ENCODE assay signal across 8 mouse cellular contexts in the genomic region with DNA sequence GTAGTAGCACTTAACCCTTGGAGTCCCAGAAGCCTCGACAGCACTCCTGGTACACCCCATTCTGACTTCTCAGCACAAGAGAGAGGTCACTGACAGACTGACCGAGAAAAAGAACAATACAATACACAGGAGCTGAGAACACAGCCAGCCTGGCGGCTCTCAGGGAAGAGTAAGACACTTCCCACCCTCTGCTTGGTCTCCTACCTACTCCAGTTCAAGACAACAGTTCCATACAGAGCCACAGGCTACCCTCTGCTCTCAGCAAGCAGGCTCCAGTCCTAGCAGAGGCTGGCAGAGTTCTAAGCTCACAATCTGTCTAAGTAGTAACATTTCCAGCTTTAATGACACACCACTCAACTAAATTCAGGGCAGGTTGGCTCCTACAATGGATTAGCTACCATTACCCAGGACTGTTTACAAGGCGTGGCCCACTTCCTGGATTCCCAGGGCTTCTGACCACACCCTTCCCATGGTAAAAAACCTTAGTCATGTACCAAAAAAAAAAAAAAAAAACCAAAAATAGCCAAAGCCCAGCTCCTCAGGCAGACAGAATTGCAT. TPM values are rescaled to one million over a fixed set of nuclear protein-coding genes. Genes with fewer than 3 reads are reported as not detected.
DNase-seq lines count a peak whose midpoint lies in the region; ATAC-seq and TF ChIP-seq lines count a peak whose summit lies in the region.

No protein-coding gene starts in this region.

- H3K27ac ChIP-seq in limb, embryonic 10.5 days: peak overlapping the region; percentile 15; the same call in 1 of the 2 replicates
- H3K27ac ChIP-seq in stomach, postnatal 0 days (replicated peaks): peak overlapping the region; percentile 100

- peak overlapping the region; percentile 90 for H3K9ac ChIP-seq in stomach, postnatal 0 days (ENCODE audit: low read length)

- no peaks in the 10 kb centered on the region for H3K9me3 ChIP-seq in limb, embryonic 10.5 days (replicated peaks)
- no peaks in the 10 kb centered on the region for H3K9me3 ChIP-seq in stomach, postnatal 0 days (ENCODE audit: control insufficient read depth, low read length)

- TF ChIP-seq EP300 in stomach, postnatal 0 days (optimal IDR thresholded peaks at IDR 0.05): no peak

- no peak for TF ChIP-seq CTCF in stomach, postnatal 0 days (IDR thresholded peaks at IDR 0.05; ENCODE audit: low read depth)

- H3K36me3 ChIP-seq in limb, embryonic 10.5 days: no peaks in the 10 kb centered on the region
- H3K36me3 ChIP-seq in stomach, postnatal 0 days (ENCODE audit: control insufficient read depth, insufficient read depth, low read length): no peaks in the 10 kb centered on the region

- DNase-seq in adrenal gland, adult 2 months: peak; percentile 64
- DNase-seq in adrenal gland, postnatal 4 days (ENCODE audit: low spot score in 2 of 2): no peak
- DNase-seq in 3T3-L1 (ENCODE audit: low read depth, low spot score): peak; percentile 90
- DNase-seq in c-Kit-positive CD71-positive TER-119-negative erythroid progenitor cells, embryonic 14.5 days (ENCODE audit: low read depth): peak; percentile 21
- DNase-seq in limb, embryonic 10.5 days (ENCODE audit: low spot score): no peak
- DNase-seq in stomach, postnatal 0 days (ENCODE audit: low spot score): peak; percentile 59
- no peak for DNase-seq in embryo, embryonic 11 days

- H3K4me1 ChIP-seq in limb, embryonic 10.5 days: peaks cover 50% of the 10 kb centered on the region
- no peaks in the 10 kb centered on the region; the same call in 1 of the 2 replicates for H3K4me1 ChIP-seq in stomach, postnatal 0 days (replicated peaks; ENCODE audit: control insufficient read depth, insufficient read depth)

- peak overlapping the region; percentile 79 for H3K4me2 ChIP-seq in stomach, postnatal 0 days (replicated peaks; ENCODE audit: low read depth)

- ATAC-seq in stomach, postnatal 0 days (ENCODE audit: low FRiP score, low TSS enrichment): peak; percentile 2
- no peak for ATAC-seq in frontal cortex, adult (ENCODE audit: low TSS enrichment)

- no peak overlapping the region for H3K4me3 ChIP-seq in limb, embryonic 10.5 days
- peak overlapping the region; percentile 54 for H3K4me3 ChIP-seq in stomach, postnatal 0 days (ENCODE audit: low read depth, low read length)

- 70% methylated on average over 4 of the region's 4 CpGs for WGBS in limb, embryonic 10.5 days
- WGBS in stomach, postnatal 0 days: 46% methylated on average over 4 of the region's 4 CpGs

- no peaks in the 10 kb centered on the region for H3K27me3 ChIP-seq in limb, embryonic 10.5 days (ENCODE audit: low read depth, poor library complexity, severe bottlenecking)
- H3K27me3 ChIP-seq in stomach, postnatal 0 days (ENCODE audit: control insufficient read depth, insufficient read depth, low read length): no peaks in the 10 kb centered on the region

RNA-seq across cellular contexts. Expression of a gene that starts 33.6 kb away (rescaled TPM):
- 10 to 100 TPM; 41.2 to 51.4 TPM for total RNA-seq in adrenal gland, adult 2 months (2021)
- 27.8 and 36.4 TPM in 2 replicates for polyA plus RNA-seq in adrenal gland, adult 2 months (2012; rRNA removed)
- 10 to 100 TPM; 42.4 to 45.9 TPM for total RNA-seq in adrenal gland, postnatal 4 days (2021)
- polyA plus RNA-seq in limb, embryonic 10.5 days (2016; fragmentation: Nextera tagmentation; extraction: Ambion mirVana): 43.5 and 48.7 TPM in 2 replicates
- 13.8 and 18.8 TPM in 2 replicates for polyA plus RNA-seq in stomach, postnatal 0 days (2015; fragmentation: Nextera tagmentation; extraction: Ambion mirVana)

RNA-seq across cellular contexts. Expression of a gene that starts 36.1 kb away (rescaled TPM):
- 10 to 100 TPM; 15.5 to 36.2 TPM for total RNA-seq in adrenal gland, adult 2 months (2021)
- polyA plus RNA-seq in adrenal gland, adult 2 months (2012; rRNA removed): 42.4 and 44.6 TPM in 2 replicates
- 10 to 100 TPM; 25.9 to 26.3 TPM for total RNA-seq in adrenal gland, postnatal 4 days (2021)
- polyA plus RNA-seq in limb, embryonic 10.5 days (2016; fragmentation: Nextera tagmentation; extraction: Ambion mirVana): 1.8 TPM in 2 replicates
- 2.9 and 3.2 TPM in 2 replicates for polyA plus RNA-seq in stomach, postnatal 0 days (2015; fragmentation: Nextera tagmentation; extraction: Ambion mirVana)

RNA-seq across cellular contexts. Expression of a gene that starts 52.5 kb away (rescaled TPM):
- total RNA-seq in adrenal gland, adult 2 months (2021): 1 to 10 TPM; 1.0 to 1.1 TPM
- 0.48 and 0.53 TPM in 2 replicates for polyA plus RNA-seq in adrenal gland, adult 2 months (2012; rRNA removed)
- 1 to 10 TPM; 3.1 TPM for total RNA-seq in adrenal gland, postnatal 4 days (2021)
- 5.2 and 5.9 TPM in 2 replicates for polyA plus RNA-seq in limb, embryonic 10.5 days (2016; fragmentation: Nextera tagmentation; extraction: Ambion mirVana)
- polyA plus RNA-seq in stomach, postnatal 0 days (2015; fragmentation: Nextera tagmentation; extraction: Ambion mirVana): 0.77 and 1.0 TPM in 2 replicates

Comparison
In these comparisons a context has a peak if more than half of its experiments do, and no peak if none do; other contexts are left out.
1. DNase-seq: peak in adrenal gland, adult 2 months (single experiment), 3T3-L1 (single experiment), c-Kit-positive CD71-positive TER-119-negative erythroid progenitor cells, embryonic 14.5 days (single experiment) and stomach, postnatal 0 days (single experiment); none in adrenal gland, postnatal 4 days (0 of 2), limb, embryonic 10.5 days (single experiment) and embryo, embryonic 11 days (single experiment).
2. RNA of a gene that starts 36.1 kb away (polyA plus RNA-seq): 42.4 to 44.6 TPM in adrenal gland, adult 2 months; 2.9 to 3.2 TPM in stomach, postnatal 0 days and 1.8 TPM in limb, embryonic 10.5 days; every median in the first group is over 10 times any median in the second.